Mouse (Mus musculus): Measurements from ENCODE around the gene Cs. TPM values are rescaled to one million over a fixed set of nuclear protein-coding genes. Genes with fewer than 3 reads are reported as not detected.
A peak's percentile ranks its signal among the peaks of the same experiment; 100 is the strongest.

Cs gene
- polyA plus RNA-seq, 1 experiment from 2014 or later, result 149 TPM

- no peak overlapping the region for H3K4me2 ChIP-seq
- H3K4me3 ChIP-seq (replicated peaks), result no peak overlapping the region
- H3K27me3 ChIP-seq, result no peaks in the 10 kb centered on the region
- H3K9ac ChIP-seq, result no peak overlapping the region
- DNase-seq (no peak), ATAC-seq (ENCODE audit: low read depth) (peak; percentile 4; the same call in 1 of the 2 replicates)
- H3K9me3 ChIP-seq (replicated peaks), result no peaks in the 10 kb centered on the region
- H3K36me3 ChIP-seq, result peaks cover 44% of the 10 kb centered on the region
- WGBS (ENCODE audit: insufficient replicate concordance), result 48% methylated on average over 11 of the region's 11 CpGs
- peaks cover 36% of the 10 kb centered on the region for H3K4me1 ChIP-seq (replicated peaks)
- H3K27ac ChIP-seq, result no peak overlapping the region
Measured at GRCm38 (mm10) chr10:128396017-128396673, 58.6 kb downstream of the Cs start.

GRCm38 (mm10) chr10:128396716-128397264 is 59.3 kb downstream of the Cs start:
- no peak overlapping the region for H3K4me3 ChIP-seq (replicated peaks)
- H3K4me1 ChIP-seq (replicated peaks), result peaks cover 36% of the 10 kb centered on the region
- H3K9me3 ChIP-seq (replicated peaks), result no peaks in the 10 kb centered on the region
- H3K27ac ChIP-seq, result no peak overlapping the region
- no peak overlapping the region for H3K9ac ChIP-seq
- DNase-seq (no peak), ATAC-seq (ENCODE audit: low read depth) (no peak)
- H3K27me3 ChIP-seq, result no peaks in the 10 kb centered on the region
- 72% methylated on average over 10 of the region's 10 CpGs for WGBS (ENCODE audit: insufficient replicate concordance)
- peaks cover 42% of the 10 kb centered on the region for H3K36me3 ChIP-seq
- no peak overlapping the region for H3K4me2 ChIP-seq

GRCm38 (mm10) chr10:128397466-128397865 is 59.9 kb downstream of the Cs start:
- H3K9ac ChIP-seq, result no peak overlapping the region
- H3K27ac ChIP-seq, result no peak overlapping the region
- H3K9me3 ChIP-seq (replicated peaks), result no peaks in the 10 kb centered on the region
- no peak overlapping the region for H3K4me2 ChIP-seq
- H3K27me3 ChIP-seq, result no peaks in the 10 kb centered on the region
- ATAC-seq (ENCODE audit: low read depth) (no peak), DNase-seq (no peak)
- no peak overlapping the region for H3K4me3 ChIP-seq (replicated peaks)
- 63% methylated on average over 7 of the region's 7 CpGs for WGBS (ENCODE audit: insufficient replicate concordance)
- H3K4me1 ChIP-seq (replicated peaks), result peaks cover 36% of the 10 kb centered on the region
- peaks cover 36% of the 10 kb centered on the region for H3K36me3 ChIP-seq

- ATAC-seq (ENCODE audit: low read depth) (peak; percentile 57), DNase-seq (no peak)
- Histone ChIP-seq H3K4me2 (peak overlapping the region; percentile 53), H3K36me3 (0 out of 2 replicates have a peak, but pooled peaks cover 18% of the 10 kb centered on the region), H3K9me3 (replicated peaks) (no peaks in the 10 kb centered on the region), H3K4me3 (replicated peaks) (peak overlapping the region; percentile 31), H3K27ac (no peak overlapping the region), H3K9ac (0 out of 2 replicates have a peak overlapping the region, but pooled peaks have one; percentile 22), H3K27me3 (no peaks in the 10 kb centered on the region), H3K4me1 (replicated peaks) (peaks cover 22% of the 10 kb centered on the region)
- WGBS (ENCODE audit: insufficient replicate concordance), result 56% methylated on average over 5 of the region's 5 CpGs
Measured at GRCm38 (mm10) chr10:128400338-128400737, 62.8 kb downstream of the Cs start.

- H3K4me3 ChIP-seq (replicated peaks), result peak within 1 kb of the TSS; percentile 31
- DNase-seq, result no peak
- WGBS (ENCODE audit: insufficient replicate concordance), result 57% methylated on average over 2 of the region's 2 CpGs
- no peak for ATAC-seq (ENCODE audit: low read depth)
- no peaks in the 10 kb centered on the region for H3K27me3 ChIP-seq
- no peaks in the 10 kb centered on the region for H3K9me3 ChIP-seq (replicated peaks)
- peaks cover 21% of the 10 kb centered on the region for H3K36me3 ChIP-seq
- H3K27ac ChIP-seq, result no peak within 1 kb of the TSS
- peaks cover 14% of the 10 kb centered on the region for H3K4me1 ChIP-seq (replicated peaks)
- 0 out of 2 replicates have a peak within 1 kb of the TSS, but pooled peaks have one; percentile 22 for H3K9ac ChIP-seq
- H3K4me2 ChIP-seq, result peak within 1 kb of the TSS; percentile 53
Measured at GRCm38 (mm10) chr10:128401056-128401455, 63.5 kb downstream of the Cs start, which contains the start of gene Slc39a5. Gene Slc39a5 (minus strand): TSS chr10:128401229.

GRCm38 (mm10) chr10:128401638-128402037 is 64.1 kb downstream of the Cs start:
- no peak overlapping the region for H3K4me3 ChIP-seq (replicated peaks)
- H3K9me3 ChIP-seq (replicated peaks), result no peaks in the 10 kb centered on the region
- H3K27me3 ChIP-seq, result no peaks in the 10 kb centered on the region
- no peak overlapping the region for H3K4me2 ChIP-seq
- ATAC-seq (ENCODE audit: low read depth), result no peak
- H3K9ac ChIP-seq, result no peak overlapping the region
- peaks cover 9% of the 10 kb centered on the region for H3K4me1 ChIP-seq (replicated peaks)
- 57% methylated on average over 9 of the region's 9 CpGs for WGBS (ENCODE audit: insufficient replicate concordance)
- no peak for DNase-seq
- H3K36me3 ChIP-seq, result peaks cover 25% of the 10 kb centered on the region
- H3K27ac ChIP-seq, result no peak overlapping the region

GRCm38 (mm10) chr10:128403931-128404330 is 66.4 kb downstream of the Cs start:
- Histone ChIP-seq H3K36me3 (peaks cover 28% of the 10 kb centered on the region), H3K27ac (no peak overlapping the region; the same call in 1 of the 2 replicates), H3K4me3 (replicated peaks) (no peak overlapping the region), H3K9me3 (replicated peaks) (no peaks in the 10 kb centered on the region), H3K9ac (no peak overlapping the region), H3K27me3 (no peaks in the 10 kb centered on the region), H3K4me1 (replicated peaks) (peaks cover 15% of the 10 kb centered on the region), H3K4me2 (no peak overlapping the region)
- WGBS (ENCODE audit: insufficient replicate concordance), result 79% methylated on average over 7 of the region's 7 CpGs
- ATAC-seq (ENCODE audit: low read depth), result no peak
- DNase-seq, result no peak

- peaks cover 22% of the 10 kb centered on the region for H3K36me3 ChIP-seq
- H3K9me3 ChIP-seq (replicated peaks), result no peaks in the 10 kb centered on the region
- ATAC-seq (ENCODE audit: low read depth) (no peak), DNase-seq (no peak)
- peak overlapping the region; percentile 87 for H3K4me2 ChIP-seq
- 15% methylated on average over 35 of the region's 35 CpGs for WGBS (ENCODE audit: insufficient replicate concordance)
- H3K9ac ChIP-seq, result peak overlapping the region; percentile 85
- peak overlapping the region; percentile 84 for H3K4me3 ChIP-seq (replicated peaks)
- H3K27ac ChIP-seq, result peak overlapping the region; percentile 81
- H3K4me1 ChIP-seq (replicated peaks), result peaks cover 47% of the 10 kb centered on the region
- no peaks in the 10 kb centered on the region for H3K27me3 ChIP-seq
Measured at GRCm38 (mm10) chr10:128408591-128409535, 71.3 kb downstream of the Cs start.

DNA sequence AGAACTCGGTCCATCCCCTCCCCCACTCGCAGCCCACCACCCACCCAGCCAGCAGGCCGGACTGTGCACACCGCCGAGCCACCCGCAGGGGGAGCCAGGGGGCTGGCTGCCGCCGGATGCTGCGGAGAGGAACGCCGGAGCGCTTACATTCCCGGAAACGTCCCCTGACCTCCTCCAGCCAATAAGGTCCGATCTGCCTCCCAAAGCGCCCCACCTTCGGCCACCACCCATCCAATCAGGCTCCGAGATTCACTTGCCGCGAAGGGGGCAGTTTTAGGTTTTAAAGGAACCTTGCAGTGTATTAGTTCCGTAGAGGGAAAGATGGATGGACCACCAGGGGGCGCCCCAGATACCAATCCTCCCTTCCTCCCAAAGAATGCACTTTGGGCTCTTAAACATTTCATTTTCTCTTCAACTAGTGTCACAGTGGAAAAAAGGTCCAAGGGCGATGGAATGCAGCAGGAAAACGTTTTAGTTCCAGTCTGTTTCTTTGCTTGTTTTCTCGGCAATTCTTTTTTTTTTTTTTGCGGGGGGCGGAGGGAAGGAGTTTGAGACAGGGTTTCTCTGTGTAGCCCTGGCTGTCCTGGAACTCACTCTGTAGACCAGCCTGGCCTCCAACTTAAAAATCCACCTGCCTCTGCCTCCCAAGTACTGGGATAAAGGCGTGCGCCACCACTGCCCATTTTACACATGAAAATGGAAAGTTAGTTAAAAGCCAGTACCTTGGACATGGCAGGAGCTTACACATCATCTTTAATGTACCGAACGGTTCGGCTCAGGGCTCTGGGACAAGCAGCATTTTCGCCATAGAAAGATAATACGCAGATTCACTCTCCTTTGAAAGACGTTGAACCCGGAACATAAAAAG is 72.4 kb downstream of the Cs start:
- H3K36me3 ChIP-seq, result peaks cover 26% of the 10 kb centered on the region
- WGBS (ENCODE audit: insufficient replicate concordance), result 4% methylated on average over 36 of the region's 36 CpGs

GRCm38 (mm10) chr10:128410560-128410845 is 73.0 kb downstream of the Cs start:
- H3K4me1 ChIP-seq (replicated peaks), result peaks cover 60% of the 10 kb centered on the region
- ATAC-seq (ENCODE audit: low read depth), result no peak
- DNase-seq, result no peak
- H3K9me3 ChIP-seq (replicated peaks), result no peaks in the 10 kb centered on the region
- no peaks in the 10 kb centered on the region for H3K27me3 ChIP-seq
- H3K27ac ChIP-seq, result peak overlapping the region; percentile 80
- 27% methylated on average over 4 of the region's 4 CpGs for WGBS (ENCODE audit: insufficient replicate concordance)
- peaks cover 31% of the 10 kb centered on the region for H3K36me3 ChIP-seq
- H3K4me2 ChIP-seq, result peak overlapping the region; percentile 87
- H3K4me3 ChIP-seq (replicated peaks), result peak overlapping the region; percentile 84
- H3K9ac ChIP-seq, result peak overlapping the region; percentile 88

More for the DNA sequence above, 72.4 kb downstream of the Cs start:
- no peaks in the 10 kb centered on the region for H3K9me3 ChIP-seq (replicated peaks)
- peak overlapping the region; percentile 81 for H3K27ac ChIP-seq
- DNase-seq (peak; percentile 98), ATAC-seq (ENCODE audit: low read depth) (peak; percentile 86)
- no peaks in the 10 kb centered on the region for H3K27me3 ChIP-seq
- H3K4me3 ChIP-seq (replicated peaks), result peak overlapping the region; percentile 84
- H3K4me1 ChIP-seq (replicated peaks), result peaks cover 57% of the 10 kb centered on the region
- peak overlapping the region; percentile 87 for H3K4me2 ChIP-seq
- H3K9ac ChIP-seq, result peak overlapping the region; percentile 88

All from liver, embryonic 13.5 days (tissue).